Mouse (Mus musculus) left cerebral cortex, postnatal 25 days (tissue): ENCODE results near the gene Vmn2r67. TPM values are rescaled to one million over a fixed set of nuclear protein-coding genes. Genes with fewer than 3 reads are reported as not detected.
"Not testable (repeated sequence)": the region's sequence is repeated elsewhere in the genome, so short reads cannot be mapped to it uniquely, and the experiment has no call there.

Experiments
- DNase-seq, 2 experiments: peaks; one replicate each; pipeline ENCODE4 v3.0.0; 2022; ENCODE audit warnings: low spot score in 2 of 2, mixed read lengths in 1 of 2
- intact Hi-C: fragments of 180-260 bp; cut with DNase I; formaldehyde crosslinking; loops from one replicate; pipeline ENCODE4 v1.15.1; 2025
- total RNA-seq, 2 experiments: library from RNA; stranded (reverse); gene quantifications; 2 replicates each; pipeline ENCODE4 v1.2.3; 2021

Gene Vmn2r67
- not detected for total RNA-seq

GRCm38 (mm10) chr7:85155898-85156297, at the start of gene Vmn2r67:
Gene Vmn2r67, minus strand, starts transcription at chr7:85155998.
- intact Hi-C loops = no loop called here
- DNase-seq = no peak

- DNase-seq, intact Hi-C loops: not testable (repeated sequence)
Measured at GRCm38 (mm10) chr7:85104531-85104930, 51.3 kb downstream of the Vmn2r67 start.

Other genes with a start within 250 kb of the Vmn2r67 start
- not detected for gene Vmn2r65, start 191.9 kb downstream of the Vmn2r67 start, total RNA-seq
- gene Vmn2r66, start 143.7 kb downstream of the Vmn2r67 start, total RNA-seq = not detected
- gene Vmn2r68, start 81.8 kb upstream of the Vmn2r67 start, total RNA-seq = not detected